Mouse (Mus musculus) spleen, postnatal 36 days (tissue): ENCODE measurements around the gene Olfr1424.
"Not testable (repeated sequence)": the region's sequence is repeated elsewhere in the genome, so short reads cannot be mapped to it uniquely, and the experiment has no call there.

Source experiments
- DNase-seq, 2 experiments: peaks; one replicate each; pipeline ENCODE4 v3.0.0; 2022; ENCODE audit warnings: low spot score in 2 of 2, mixed read lengths in 1 of 2

Gene Olfr1424

GRCm38 (mm10) chr19:12062582-12062981 is at the start of gene Olfr1424:
Gene Olfr1424, minus strand, starts transcription at chr19:12062682.
- not testable (repeated sequence) for DNase-seq

GRCm38 (mm10) chr19:12104541-12104940 is 42.1 kb upstream of the Olfr1424 start:
- no peak for DNase-seq

- DNase-seq = no peak
Measured at GRCm38 (mm10) chr19:12103234-12103633, 40.8 kb upstream of the Olfr1424 start, which contains the start of gene Olfr1427. Gene Olfr1427, minus strand, starts transcription at chr19:12103334.

GRCm38 (mm10) chr19:12091913-12092312 is 29.4 kb upstream of the Olfr1424 start, which contains the start of gene Olfr1426:
Gene Olfr1426, minus strand, starts transcription at chr19:12092013.
- DNase-seq = no peak

GRCm38 (mm10) chr19:12077631-12078030 is 15.1 kb upstream of the Olfr1424 start, which contains the start of gene Olfr1425:
Gene Olfr1425, minus strand, starts transcription at chr19:12077731.
- not testable (repeated sequence) for DNase-seq

GRCm38 (mm10) chr19:12069546-12069945 is 7.1 kb upstream of the Olfr1424 start:
- DNase-seq = not testable (repeated sequence)

GRCm38 (mm10) chr19:12067806-12068205 is 5.3 kb upstream of the Olfr1424 start:
- DNase-seq = not testable (repeated sequence)

GRCm38 (mm10) chr19:12043163-12043562 is 19.3 kb downstream of the Olfr1424 start:
- no peak for DNase-seq

- no peak for DNase-seq
Measured at GRCm38 (mm10) chr19:12041217-12041616, 21.3 kb downstream of the Olfr1424 start, which contains the start of gene Olfr1423. Gene Olfr1423, minus strand, starts transcription at chr19:12041317.

GRCm38 (mm10) chr19:12037727-12038126 is 24.8 kb downstream of the Olfr1424 start:
- DNase-seq = no peak

GRCm38 (mm10) chr19:12026606-12027005 is 35.9 kb downstream of the Olfr1424 start:
- DNase-seq = no peak

GRCm38 (mm10) chr19:12025333-12025732 is 37.1 kb downstream of the Olfr1424 start:
- DNase-seq = no peak

GRCm38 (mm10) chr19:12024149-12024548 is 38.3 kb downstream of the Olfr1424 start:
- DNase-seq = peak in 1 of 2 experiments; percentile 14

- DNase-seq = no peak
Measured at GRCm38 (mm10) chr19:12016192-12016591, 46.3 kb downstream of the Olfr1424 start.

GRCm38 (mm10) chr19:12015708-12016107 is 46.8 kb downstream of the Olfr1424 start:
- DNase-seq = no peak

GRCm38 (mm10) chr19:12013228-12013627 is 49.3 kb downstream of the Olfr1424 start:
- peak; percentile 62 to 71 for DNase-seq

- no peak for DNase-seq
Measured at GRCm38 (mm10) chr19:12012615-12013014, 49.9 kb downstream of the Olfr1424 start.

- peak; percentile 80 to 87 for DNase-seq
Measured at GRCm38 (mm10) chr19:12011560-12012556, 50.6 kb downstream of the Olfr1424 start.

- DNase-seq = peak; percentile 53 to 77
Measured at GRCm38 (mm10) chr19:12010916-12011559, 51.4 kb downstream of the Olfr1424 start.

- DNase-seq = peak; percentile 32 to 44
Measured at GRCm38 (mm10) chr19:12010281-12010771, 52.2 kb downstream of the Olfr1424 start.

GRCm38 (mm10) chr19:12009501-12010280 is 52.8 kb downstream of the Olfr1424 start:
- DNase-seq = peak; percentile 62 to 77
